Mouse (Mus musculus) layer of hippocampus, postnatal 10 days (tissue): ENCODE data around the gene Fabp1. TPM values are rescaled to one million over a fixed set of nuclear protein-coding genes. Genes with fewer than 3 reads are reported as not detected.

Experiments used
- DNase-seq, 2 experiments: peaks; one replicate each; pipeline ENCODE4 v3.0.0; 2021; ENCODE audit warnings: low spot score in 2 of 2
- long read RNA-seq: library from polyadenylated mRNA; stranded (forward); transcript quantifications from one replicate; pipeline ENCODE4 v2.0.0, GENCODE M21; 2023
- total RNA-seq, 2 experiments: library from RNA; stranded (reverse); gene quantifications; 2 replicates each; pipeline ENCODE4 v1.2.3; 2021

Fabp1 gene
- not detected for total RNA-seq
- long read RNA-seq, result 0 reads

GRCm38 (mm10) chr6:71199612-71200011 lies at the start of gene Fabp1:
Fabp1 (plus strand) TSS chr6:71199827.
- no peak for DNase-seq

GRCm38 (mm10) chr6:71151098-71151497 lies 48.5 kb upstream of the Fabp1 start:
- no peak for DNase-seq

- DNase-seq, result no peak
Observed at GRCm38 (mm10) chr6:71153486-71153885, 46.1 kb upstream of the Fabp1 start.

- no peak for DNase-seq
Observed at GRCm38 (mm10) chr6:71154861-71155260, 44.8 kb upstream of the Fabp1 start.

GRCm38 (mm10) chr6:71156674-71157326 lies 42.8 kb upstream of the Fabp1 start:
- no peak for DNase-seq

- DNase-seq, result no peak
Observed at GRCm38 (mm10) chr6:71161290-71161689, 38.3 kb upstream of the Fabp1 start.

GRCm38 (mm10) chr6:71162269-71162668 lies 37.4 kb upstream of the Fabp1 start:
- DNase-seq, result no peak

- DNase-seq, result no peak
Observed at GRCm38 (mm10) chr6:71164394-71164793, 35.2 kb upstream of the Fabp1 start.

GRCm38 (mm10) chr6:71166551-71167169 lies 33.0 kb upstream of the Fabp1 start:
- DNase-seq, result no peak

GRCm38 (mm10) chr6:71172812-71173580 lies 26.6 kb upstream of the Fabp1 start:
- no peak for DNase-seq

- DNase-seq, result no peak
Observed at GRCm38 (mm10) chr6:71180596-71180995, 19.0 kb upstream of the Fabp1 start.

- DNase-seq, result no peak
Observed at GRCm38 (mm10) chr6:71184941-71185604, 14.6 kb upstream of the Fabp1 start.

GRCm38 (mm10) chr6:71189578-71189977 lies 10.0 kb upstream of the Fabp1 start:
- no peak for DNase-seq

- DNase-seq, result no peak
Observed at GRCm38 (mm10) chr6:71190501-71190900, 9.1 kb upstream of the Fabp1 start.

- DNase-seq, result no peak
Observed at GRCm38 (mm10) chr6:71193151-71193740, 6.4 kb upstream of the Fabp1 start.

- no peak for DNase-seq
Observed at GRCm38 (mm10) chr6:71196107-71196506, 3.5 kb upstream of the Fabp1 start.

- DNase-seq, result no peak
Observed at GRCm38 (mm10) chr6:71197636-71198535, 1.7 kb upstream of the Fabp1 start.

- no peak for DNase-seq
Observed at GRCm38 (mm10) chr6:71201925-71202324, 2.3 kb downstream of the Fabp1 start.

- no peak for DNase-seq
Observed at GRCm38 (mm10) chr6:71203674-71204073, 4.0 kb downstream of the Fabp1 start.

GRCm38 (mm10) chr6:71204166-71204565 lies 4.5 kb downstream of the Fabp1 start:
- DNase-seq, result no peak
